Mouse (Mus musculus): ENCODE measurements at regions not wholly inside any gene's neighbourhood (a gene's known extent, or its start where the extent isn't known, plus 50 kb on each side); places are given as distances from the start of the nearest gene placed in this dataset.

GRCm38 (mm10) chr1:168068920-168069590, 363.0 kb downstream of the Pbx1 start:
- TF ChIP-seq POLR2A (IDR thresholded peaks at IDR 0.05; ENCODE audit: insufficient read depth, low read depth, low read length) (no peak), CTCF (IDR thresholded peaks at IDR 0.05; ENCODE audit: insufficient read depth, low read depth, low read length) (no peak)
